Mouse (Mus musculus) ovary, postnatal 36 days (tissue): ENCODE results near the gene Ctbs.
A peak's percentile ranks its signal among the peaks of the same experiment; 100 is the strongest.

Source experiments
- DNase-seq: peaks from one replicate; pipeline ENCODE4 v3.0.0; 2022; ENCODE audit warnings: low spot score, mixed read lengths

The Ctbs gene

DNA sequence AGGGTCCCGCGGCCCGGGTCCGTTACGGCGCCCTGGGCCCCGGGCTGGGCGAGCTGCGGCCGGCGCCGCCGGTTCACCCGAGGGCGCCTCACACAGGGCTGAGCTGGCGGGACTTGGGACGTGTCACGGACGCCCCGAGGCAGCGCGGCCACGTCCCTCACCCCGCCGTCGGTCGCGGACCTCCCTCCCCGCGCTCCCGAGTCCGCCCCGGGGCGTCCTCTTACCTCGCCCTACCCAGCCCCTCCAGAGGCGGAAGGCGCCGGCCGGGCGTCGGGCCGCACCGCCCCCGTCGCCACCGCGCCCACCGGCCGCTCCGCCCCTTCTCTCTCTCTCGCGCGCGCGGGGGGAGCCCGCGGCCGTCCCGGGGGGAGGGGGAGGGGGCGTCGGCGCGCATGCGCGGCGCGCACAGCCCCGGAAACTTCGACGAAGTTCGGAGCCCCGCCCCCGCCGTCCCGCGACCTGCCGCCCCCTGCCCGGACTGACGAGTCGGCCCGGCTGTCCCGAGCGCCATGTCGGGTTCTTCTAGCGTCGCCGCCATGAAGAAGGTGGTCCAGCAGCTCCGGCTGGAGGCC lies 49.9 kb downstream of the Ctbs start, which contains the start of the genes Spata1 and Gng5:
Gene Spata1, minus strand, starts transcription at position 323 of the 572 bp plus-strand sequence.
Gene Gng5, plus strand, starts transcription at position 377 of the 572 bp plus-strand sequence.
- DNase-seq: peak; percentile 92

DNA sequence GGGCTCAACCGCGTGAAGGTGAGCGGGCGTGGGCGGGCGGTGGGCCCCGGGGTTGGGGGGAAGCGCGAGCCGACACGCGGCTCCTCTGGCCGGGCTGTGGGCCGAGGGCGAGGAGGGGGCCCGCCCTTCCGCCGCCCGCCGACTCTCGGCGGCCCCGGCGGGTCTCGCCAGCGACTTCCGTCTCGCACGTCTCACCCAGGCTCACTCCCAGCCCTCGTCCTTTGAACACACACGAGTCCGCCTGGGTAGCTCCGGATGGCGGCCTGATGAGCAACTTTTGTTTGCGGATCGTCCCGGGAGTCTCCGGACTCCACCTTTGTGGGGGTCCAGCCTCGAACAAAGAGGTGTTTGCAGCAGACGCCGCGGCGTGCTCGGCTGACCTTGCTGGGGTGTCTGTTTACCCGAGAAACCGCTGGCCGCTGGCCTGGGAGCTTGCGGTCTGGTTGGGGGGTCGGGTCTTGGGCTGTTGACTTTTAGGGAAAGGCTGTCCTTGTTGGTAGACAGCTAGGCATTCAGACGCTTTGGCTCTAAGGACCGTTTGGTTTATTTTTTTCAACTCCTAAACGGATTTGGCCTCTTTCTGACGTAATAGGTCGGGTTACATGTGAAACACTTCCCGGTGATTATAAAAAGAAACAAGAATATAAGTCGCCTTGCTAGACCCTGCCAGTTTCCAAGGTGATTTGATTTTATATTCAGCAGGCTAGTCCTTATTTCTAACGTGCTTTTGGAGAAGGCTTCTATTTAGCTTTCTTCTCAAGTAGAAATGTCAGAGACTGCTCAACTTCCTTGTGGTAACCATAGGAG lies 50.6 kb downstream of the Ctbs start:
- DNase-seq: peak; percentile 66

DNA sequence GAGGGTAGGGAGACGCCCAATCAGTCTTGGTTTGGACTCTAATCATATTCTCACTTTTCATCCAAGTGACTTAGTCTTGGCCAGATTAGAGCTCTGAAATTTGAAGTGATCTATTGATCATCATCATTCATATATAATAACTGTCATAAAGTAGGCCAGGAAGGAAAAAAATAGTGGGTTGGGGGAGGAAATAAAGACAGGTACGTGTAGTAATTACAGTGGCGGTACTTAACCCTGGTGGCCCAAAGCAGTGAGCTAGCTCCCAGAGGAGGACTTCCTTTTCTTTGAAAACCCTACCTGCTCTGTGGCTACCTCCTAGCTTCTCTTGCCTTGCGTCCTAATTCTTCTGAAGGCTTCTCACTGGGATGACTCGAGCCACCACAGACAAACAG lies 51.2 kb downstream of the Ctbs start:
- no peak for DNase-seq

DNA sequence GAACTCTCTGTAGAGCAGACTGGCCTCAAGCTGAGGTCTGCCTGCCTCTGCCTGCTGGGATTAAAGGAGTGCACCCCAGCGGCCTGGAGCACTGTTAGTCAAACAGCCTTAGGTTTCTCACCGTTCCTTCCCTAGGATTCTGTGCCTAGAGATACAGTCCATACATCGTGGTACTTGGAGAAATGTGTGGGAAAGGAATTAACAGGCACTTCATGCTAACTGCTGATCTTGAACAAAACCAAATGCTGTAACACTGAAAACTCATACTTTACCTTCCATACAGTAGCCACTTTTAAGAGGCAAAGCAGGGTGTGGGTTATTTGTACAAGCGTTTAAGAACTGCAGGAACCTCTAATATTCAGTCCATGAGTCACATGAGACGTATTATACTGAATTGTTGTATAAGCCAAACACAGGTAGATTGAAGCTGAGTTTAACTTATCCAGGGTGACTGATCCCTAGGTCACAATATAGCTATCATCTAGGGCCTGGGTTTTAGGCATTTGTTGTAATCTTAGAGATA lies 52.1 kb downstream of the Ctbs start:
- DNase-seq: no peak

DNA sequence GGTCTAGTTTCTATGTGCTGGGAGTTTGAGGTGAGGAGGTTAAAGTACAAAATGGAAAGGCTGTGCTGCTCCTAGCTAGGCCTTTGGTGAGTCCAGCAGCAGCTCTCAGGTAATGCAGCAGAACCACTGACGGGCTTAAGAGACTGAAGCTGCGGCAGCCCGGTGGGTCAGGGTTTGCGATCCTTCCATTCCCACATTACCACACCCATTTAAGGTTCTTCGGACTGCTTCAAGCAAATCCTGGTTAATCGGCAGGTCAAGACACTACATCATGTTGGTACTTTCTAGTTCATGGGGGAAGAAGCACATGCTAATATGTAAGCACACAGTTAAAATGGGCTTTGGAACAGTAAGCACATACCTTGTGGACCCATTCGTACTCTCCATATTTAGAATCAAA lies 57.1 kb downstream of the Ctbs start:
- no peak for DNase-seq
